Mouse (Mus musculus): ENCODE measurements at regions not wholly inside any gene's neighbourhood (a gene's known extent, or its start where the extent isn't known, plus 50 kb on each side); places are given as distances from the start of the nearest gene placed in this dataset.

- Histone ChIP-seq H3K4me3 (no peak overlapping the region), H3K4me1 (peaks cover 18% of the 10 kb centered on the region), H3K36me3 (replicated peaks) (no peaks in the 10 kb centered on the region), H3K9me3 (no peaks in the 10 kb centered on the region), H3K27ac (replicated peaks) (no peak overlapping the region), H3K27me3 (replicated peaks; ENCODE audit: low read depth, poor library complexity, severe bottlenecking) (no peaks in the 10 kb centered on the region)
- DNase-seq (ENCODE audit: low spot score), result no peak
- 92% methylated on average over 10 of the region's 10 CpGs for WGBS
Measured at GRCm38 (mm10) chr16:76519911-76520642, 146.4 kb upstream of the Nrip1 start.

- no peaks in the 10 kb centered on the region for H3K9me3 ChIP-seq
- WGBS, result 64% methylated on average over 8 of the region's 8 CpGs
- DNase-seq (ENCODE audit: low spot score), result no peak
- peaks cover 3% of the 10 kb centered on the region; the same call in 1 of the 2 replicates for H3K4me1 ChIP-seq
- no peak overlapping the region for H3K4me3 ChIP-seq
- no peaks in the 10 kb centered on the region for H3K27me3 ChIP-seq (replicated peaks; ENCODE audit: low read depth, poor library complexity, severe bottlenecking)
- H3K27ac ChIP-seq (replicated peaks), result no peak overlapping the region
- H3K36me3 ChIP-seq (replicated peaks), result no peaks in the 10 kb centered on the region
Measured at GRCm38 (mm10) chr16:76510861-76511260, 137.2 kb upstream of the Nrip1 start.

DNA sequence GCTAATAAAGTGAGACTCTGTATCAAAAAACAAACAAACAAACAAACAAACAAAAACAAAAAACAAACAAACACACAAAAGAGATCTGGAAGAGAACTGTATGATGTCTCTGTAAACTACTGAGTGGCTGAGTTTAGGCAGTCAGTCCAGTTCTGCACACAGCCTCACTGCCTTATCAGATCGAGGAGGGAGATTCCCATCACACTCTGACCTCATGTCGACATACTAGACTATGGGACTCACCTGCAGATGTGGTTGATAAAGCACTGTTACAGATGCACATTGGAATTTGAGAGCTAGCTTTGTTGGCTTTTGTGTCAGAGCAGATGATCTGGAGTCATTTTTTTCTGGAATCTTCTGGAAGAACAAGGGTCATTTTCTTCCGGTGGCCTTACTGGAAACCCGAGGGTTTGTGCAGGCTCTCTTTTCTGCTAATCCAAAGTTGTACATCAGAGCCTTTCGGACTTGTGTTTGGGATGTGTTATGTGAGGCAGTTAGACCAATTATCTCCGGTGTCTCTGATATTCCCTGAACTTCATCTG lies 135.6 kb upstream of the Nrip1 start:
- Histone ChIP-seq H3K9me3 (no peaks in the 10 kb centered on the region), H3K27me3 (replicated peaks; ENCODE audit: low read depth, poor library complexity, severe bottlenecking) (no peaks in the 10 kb centered on the region), H3K36me3 (replicated peaks) (no peaks in the 10 kb centered on the region), H3K4me1 (peaks cover 3% of the 10 kb centered on the region; the same call in 1 of the 2 replicates), H3K27ac (replicated peaks) (no peak overlapping the region), H3K4me3 (no peak overlapping the region)
- no peak for DNase-seq (ENCODE audit: low spot score)
- 87% methylated on average over 6 of the region's 6 CpGs for WGBS

- no peaks in the 10 kb centered on the region for H3K27me3 ChIP-seq (replicated peaks; ENCODE audit: low read depth, poor library complexity, severe bottlenecking)
- H3K4me3 ChIP-seq, result no peak overlapping the region
- H3K36me3 ChIP-seq (replicated peaks), result no peaks in the 10 kb centered on the region
- peaks cover 3% of the 10 kb centered on the region; the same call in 1 of the 2 replicates for H3K4me1 ChIP-seq
- DNase-seq (ENCODE audit: low spot score), result no peak
- H3K27ac ChIP-seq (replicated peaks), result no peak overlapping the region
- 84% methylated on average over 5 of the region's 5 CpGs for whole genome bisulfite sequencing
- no peaks in the 10 kb centered on the region for H3K9me3 ChIP-seq
Measured at GRCm38 (mm10) chr16:76507191-76507746, 133.6 kb upstream of the Nrip1 start.

DNA sequence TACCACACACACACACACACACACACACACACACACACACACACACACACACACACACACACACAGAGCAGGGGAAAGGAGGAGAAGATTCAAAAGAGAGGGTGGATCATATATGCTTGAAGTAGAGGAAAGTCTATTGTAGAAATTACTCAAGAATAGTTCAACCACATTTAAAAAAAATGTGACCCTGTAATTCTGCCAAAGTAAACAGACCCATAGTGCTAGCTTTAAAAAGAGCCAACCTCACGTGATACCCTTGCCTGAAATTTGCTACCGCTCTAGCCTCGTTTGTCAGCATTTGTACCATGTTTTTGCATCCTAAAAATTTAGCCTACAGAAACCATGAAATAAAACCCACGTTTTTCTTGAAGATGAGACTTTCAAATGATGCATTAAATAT lies 132.6 kb upstream of the Nrip1 start:
- Histone ChIP-seq H3K4me3 (no peak overlapping the region), H3K27me3 (replicated peaks; ENCODE audit: low read depth, poor library complexity, severe bottlenecking) (no peaks in the 10 kb centered on the region), H3K4me1 (peaks cover 3% of the 10 kb centered on the region; the same call in 1 of the 2 replicates), H3K36me3 (replicated peaks) (no peaks in the 10 kb centered on the region), H3K9me3 (no peaks in the 10 kb centered on the region), H3K27ac (replicated peaks) (no peak overlapping the region)
- no peak for DNase-seq (ENCODE audit: low spot score)
- WGBS, result 72% methylated on average over 4 of the region's 4 CpGs

GRCm38 (mm10) chr16:76499686-76500400 lies 126.2 kb upstream of the Nrip1 start:
- H3K27ac ChIP-seq (replicated peaks), result no peak overlapping the region
- WGBS, result 84% methylated on average over 8 of the region's 8 CpGs
- no peaks in the 10 kb centered on the region for H3K9me3 ChIP-seq
- H3K4me3 ChIP-seq, result no peak overlapping the region
- H3K27me3 ChIP-seq (replicated peaks; ENCODE audit: low read depth, poor library complexity, severe bottlenecking), result no peaks in the 10 kb centered on the region
- no peak for DNase-seq (ENCODE audit: low spot score)
- H3K4me1 ChIP-seq, result peaks cover 5% of the 10 kb centered on the region; the same call in 1 of the 2 replicates
- no peaks in the 10 kb centered on the region for H3K36me3 ChIP-seq (replicated peaks)

DNA sequence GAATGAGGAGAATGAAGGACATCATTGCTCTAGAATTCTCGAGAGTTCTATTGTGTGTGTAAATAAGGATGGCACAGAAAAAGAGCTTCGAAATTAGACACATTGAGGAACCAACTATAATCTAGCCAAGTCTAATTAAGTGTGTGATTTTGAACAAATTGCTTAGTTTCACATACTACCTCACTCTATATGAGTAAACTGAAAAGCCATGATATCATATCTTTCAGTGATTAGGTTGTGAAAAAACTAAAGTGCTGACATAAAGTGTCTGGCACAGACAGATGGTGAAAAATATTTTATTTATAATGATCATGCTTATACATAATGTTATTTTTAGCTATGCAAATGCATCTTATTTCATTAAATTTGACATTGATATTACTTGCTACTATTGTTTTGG lies 124.6 kb upstream of the Nrip1 start:
- H3K27me3 ChIP-seq (replicated peaks; ENCODE audit: low read depth, poor library complexity, severe bottlenecking), result no peaks in the 10 kb centered on the region
- 79% methylated on average over 2 of the region's 2 CpGs for WGBS
- DNase-seq (ENCODE audit: low spot score), result no peak
- H3K27ac ChIP-seq (replicated peaks), result no peak overlapping the region
- no peaks in the 10 kb centered on the region for H3K36me3 ChIP-seq (replicated peaks)
- no peak overlapping the region for H3K4me3 ChIP-seq
- no peaks in the 10 kb centered on the region for H3K9me3 ChIP-seq
- peaks cover 5% of the 10 kb centered on the region; the same call in 1 of the 2 replicates for H3K4me1 ChIP-seq

GRCm38 (mm10) chr16:76497041-76497808 lies 123.6 kb upstream of the Nrip1 start:
- Histone ChIP-seq H3K4me3 (no peak overlapping the region), H3K27ac (replicated peaks) (no peak overlapping the region), H3K4me1 (peaks cover 5% of the 10 kb centered on the region; the same call in 1 of the 2 replicates), H3K36me3 (replicated peaks) (no peaks in the 10 kb centered on the region), H3K27me3 (replicated peaks; ENCODE audit: low read depth, poor library complexity, severe bottlenecking) (no peaks in the 10 kb centered on the region), H3K9me3 (no peaks in the 10 kb centered on the region)
- DNase-seq (ENCODE audit: low spot score), result no peak
- WGBS, result 91% methylated on average over 12 of the region's 12 CpGs

DNA sequence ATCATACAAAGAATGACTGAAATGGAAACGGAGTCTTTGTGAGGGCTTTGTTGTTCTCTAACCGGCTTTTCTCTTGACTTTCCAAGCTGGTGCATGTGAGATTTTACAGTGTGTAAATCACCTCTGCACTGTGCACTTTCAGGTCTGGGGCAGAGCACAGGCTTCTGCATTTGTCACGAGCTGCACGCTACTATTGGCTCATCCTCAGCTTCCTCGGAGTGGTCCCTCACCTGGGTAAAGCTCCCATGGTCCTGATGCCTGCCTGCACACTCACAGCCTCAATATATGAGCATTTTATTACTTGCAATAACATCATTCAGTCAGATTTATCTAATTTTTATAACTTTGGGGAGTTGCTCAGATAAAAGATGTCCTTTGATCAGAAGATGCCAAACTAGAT lies 109.8 kb upstream of the Nrip1 start:
- DNase-seq (ENCODE audit: low spot score), result no peak
- no peaks in the 10 kb centered on the region for H3K9me3 ChIP-seq
- no peaks in the 10 kb centered on the region for H3K36me3 ChIP-seq (replicated peaks)
- no peak overlapping the region for H3K27ac ChIP-seq (replicated peaks)
- WGBS, result 92% methylated on average over 5 of the region's 5 CpGs
- H3K27me3 ChIP-seq (replicated peaks; ENCODE audit: low read depth, poor library complexity, severe bottlenecking), result no peaks in the 10 kb centered on the region
- H3K4me1 ChIP-seq, result 0 out of 2 replicates have a peak, but pooled peaks cover 6% of the 10 kb centered on the region
- H3K4me3 ChIP-seq, result no peak overlapping the region

DNA sequence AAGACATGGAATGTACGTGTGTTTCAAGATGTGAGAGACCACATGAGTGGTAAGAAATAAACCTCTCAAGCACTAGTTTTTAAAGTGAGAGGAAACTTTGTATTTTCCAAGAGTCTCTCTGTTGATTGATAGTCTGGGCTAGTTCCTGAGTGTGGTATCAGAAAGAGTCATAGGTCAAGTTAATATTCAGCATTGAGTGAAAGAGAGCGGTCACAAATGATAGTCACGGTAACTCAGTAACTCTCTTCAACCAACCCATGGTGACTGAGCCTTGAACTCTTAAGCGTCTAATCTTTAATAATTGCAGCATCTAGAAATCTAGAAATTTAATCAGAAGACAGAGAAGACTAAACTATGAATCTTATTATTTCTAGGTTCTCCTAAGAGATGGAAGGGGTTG lies 108.3 kb upstream of the Nrip1 start:
- Histone ChIP-seq H3K4me3 (no peak overlapping the region), H3K27me3 (replicated peaks; ENCODE audit: low read depth, poor library complexity, severe bottlenecking) (no peaks in the 10 kb centered on the region), H3K4me1 (peaks cover 10% of the 10 kb centered on the region), H3K36me3 (replicated peaks) (no peaks in the 10 kb centered on the region), H3K27ac (replicated peaks) (no peak overlapping the region), H3K9me3 (no peaks in the 10 kb centered on the region)
- WGBS, result 90% methylated on average over 4 of the region's 4 CpGs
- DNase-seq (ENCODE audit: low spot score), result no peak

GRCm38 (mm10) chr16:76477474-76477873 lies 103.8 kb upstream of the Nrip1 start:
- Histone ChIP-seq H3K27me3 (replicated peaks; ENCODE audit: low read depth, poor library complexity, severe bottlenecking) (no peaks in the 10 kb centered on the region), H3K4me3 (no peak overlapping the region), H3K4me1 (peaks cover 10% of the 10 kb centered on the region), H3K9me3 (no peaks in the 10 kb centered on the region), H3K27ac (replicated peaks) (no peak overlapping the region), H3K36me3 (replicated peaks) (no peaks in the 10 kb centered on the region)
- no peak for DNase-seq (ENCODE audit: low spot score)
- WGBS, result 76% methylated on average over 8 of the region's 8 CpGs

GRCm38 (mm10) chr16:76474481-76474880 lies 100.9 kb upstream of the Nrip1 start:
- no peak for DNase-seq (ENCODE audit: low spot score)
- no peak overlapping the region for H3K27ac ChIP-seq (replicated peaks)
- WGBS, result 91% methylated on average over 6 of the region's 6 CpGs
- peaks cover 9% of the 10 kb centered on the region for H3K4me1 ChIP-seq
- H3K4me3 ChIP-seq, result no peak overlapping the region
- no peaks in the 10 kb centered on the region for H3K27me3 ChIP-seq (replicated peaks; ENCODE audit: low read depth, poor library complexity, severe bottlenecking)
- H3K36me3 ChIP-seq (replicated peaks), result no peaks in the 10 kb centered on the region
- no peaks in the 10 kb centered on the region for H3K9me3 ChIP-seq
